Mouse (Mus musculus) heart, embryonic 13.5 days (tissue): ENCODE data around the gene Pik3r2. TPM values are rescaled to one million over a fixed set of nuclear protein-coding genes. Genes with fewer than 3 reads are reported as not detected.
A peak's percentile ranks its signal among the peaks of the same experiment; 100 is the strongest.

Experiments
- ATAC-seq: fragments of 200-750 bp; cut with Nextera tagmentation; 2 replicates; pipeline ENCODE4 v1.8.0; 2017; ENCODE audit warnings: moderate TSS enrichment; ENCODE audit not compliant: insufficient number of reproducible peaks, low FRiP score, low TSS enrichment; ENCODE audit errors: extremely low read depth
- H3K27ac ChIP-seq: fragments of 300-500 bp; sonication (generic); replicated peaks from 2 replicates; pipeline ENCODE4 v1.5.1; 2015; ENCODE audit warnings: moderate library complexity, mild to moderate bottlenecking, inconsistent platforms
- H3K27me3 ChIP-seq: fragments of 300-500 bp; sonication (generic); replicated peaks from 2 replicates; pipeline ENCODE4 v1.6.1; 2015; ENCODE audit warnings: mild to moderate bottlenecking, inconsistent platforms
- H3K36me3 ChIP-seq: fragments of 300-500 bp; sonication (generic); 2 replicates; pipeline ENCODE4 v1.6.1; 2015; ENCODE audit warnings: mild to moderate bottlenecking, inconsistent platforms
- H3K4me1 ChIP-seq: fragments of 300-500 bp; sonication (generic); 2 replicates; pipeline ENCODE4 v1.6.1; 2015; ENCODE audit warnings: inconsistent platforms
- H3K4me2 ChIP-seq: fragments of 300-500 bp; sonication (generic); 2 replicates; pipeline ENCODE4 v1.6.1; 2015; ENCODE audit warnings: inconsistent platforms, mild to moderate bottlenecking, moderate library complexity
- H3K4me3 ChIP-seq: fragments of 300-500 bp; sonication (generic); 2 replicates; pipeline ENCODE4 v1.5.1; 2015; ENCODE audit warnings: moderate library complexity, mild to moderate bottlenecking, inconsistent platforms
- H3K9ac ChIP-seq: fragments of 300-500 bp; sonication (generic); 2 replicates; pipeline ENCODE4 v1.6.1; 2015; ENCODE audit warnings: inconsistent platforms, mild to moderate bottlenecking, moderate library complexity
- H3K9me3 ChIP-seq: fragments of 300-500 bp; sonication (generic); 2 replicates; pipeline ENCODE4 v1.6.1; 2016; ENCODE audit warnings: inconsistent platforms
- WGBS: fragments of 180-500 bp; shearing (Covaris S2); methylation state at CpG from one replicate; pipeline ENCODE4 v1.1.7; 2015; ENCODE audit warnings: mixed read lengths; 5-methylcytosine and 5-hydroxymethylcytosine counted together
- polyA plus RNA-seq: library from polyadenylated mRNA; unstranded; fragments of >200 nt; fragmentation: Nextera tagmentation; extraction: Ambion mirVana; gene quantifications from 2 replicates; pipeline ENCODE4 v1.2.1, GENCODE M21; 2015

Pik3r2 gene
- polyA plus RNA-seq, 1 experiment from 2014 or later: 36.5 TPM

DNA sequence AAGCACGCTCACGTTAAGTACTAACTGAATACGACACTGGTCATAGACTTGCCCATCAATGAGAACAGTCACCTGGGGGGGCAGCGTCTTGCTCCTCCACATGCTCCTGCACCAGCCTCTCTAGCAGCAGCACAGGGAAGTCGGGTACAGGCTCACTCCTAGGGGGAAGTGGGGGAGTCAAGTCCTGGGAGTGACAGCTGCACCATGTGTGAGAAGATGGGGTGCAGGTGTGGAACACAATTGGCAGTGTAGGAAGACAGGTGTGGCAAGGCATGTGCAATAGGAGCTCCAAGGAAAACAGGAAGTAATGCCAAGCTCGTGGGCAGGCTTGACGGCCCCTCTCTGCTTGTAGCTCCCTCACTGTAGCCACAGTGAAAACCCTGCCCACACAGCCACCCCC is 5.3 kb downstream of the Pik3r2 start:
- H3K4me1 ChIP-seq: peaks cover 44% of the 10 kb centered on the region
- H3K27me3 ChIP-seq: peaks cover 6% of the 10 kb centered on the region; the same call in 1 of the 2 replicates
- H3K27ac ChIP-seq: no peak overlapping the region
- ATAC-seq: no peak
- H3K9me3 ChIP-seq: no peaks in the 10 kb centered on the region
- 79% methylated on average over 7 of the region's 7 CpGs for WGBS
- H3K4me2 ChIP-seq: no peak overlapping the region
- H3K36me3 ChIP-seq: peaks cover 72% of the 10 kb centered on the region
- H3K4me3 ChIP-seq: no peak overlapping the region
- no peak overlapping the region for H3K9ac ChIP-seq

DNA sequence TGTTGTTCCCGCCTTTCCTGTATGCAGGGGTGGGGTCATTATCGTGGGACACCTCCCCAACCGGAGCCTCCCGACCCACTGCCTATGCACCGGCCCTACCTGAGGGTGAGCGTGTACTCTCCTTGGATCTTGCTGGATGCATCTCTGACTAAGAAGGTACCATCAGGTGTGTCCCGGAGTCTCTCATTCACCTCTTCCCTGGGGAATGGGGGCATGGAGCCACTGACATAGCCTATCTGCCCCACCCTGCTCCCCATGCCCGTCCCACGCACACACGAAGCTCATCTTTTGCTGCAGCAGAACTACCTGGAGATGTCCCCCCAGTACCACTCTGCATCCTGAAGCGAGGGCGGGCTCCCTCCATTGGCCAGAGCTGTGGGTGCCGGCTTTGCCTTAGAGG is 5.8 kb downstream of the Pik3r2 start:
- no peak overlapping the region for H3K27ac ChIP-seq
- no peak for ATAC-seq
- peaks cover 45% of the 10 kb centered on the region for H3K4me1 ChIP-seq
- no peak overlapping the region for H3K4me3 ChIP-seq
- H3K36me3 ChIP-seq: peaks cover 72% of the 10 kb centered on the region
- no peak overlapping the region for H3K9ac ChIP-seq
- no peak overlapping the region for H3K4me2 ChIP-seq
- no peaks in the 10 kb centered on the region for H3K9me3 ChIP-seq
- WGBS: 93% methylated on average over 13 of the region's 13 CpGs
- peaks cover 6% of the 10 kb centered on the region; the same call in 1 of the 2 replicates for H3K27me3 ChIP-seq

DNA sequence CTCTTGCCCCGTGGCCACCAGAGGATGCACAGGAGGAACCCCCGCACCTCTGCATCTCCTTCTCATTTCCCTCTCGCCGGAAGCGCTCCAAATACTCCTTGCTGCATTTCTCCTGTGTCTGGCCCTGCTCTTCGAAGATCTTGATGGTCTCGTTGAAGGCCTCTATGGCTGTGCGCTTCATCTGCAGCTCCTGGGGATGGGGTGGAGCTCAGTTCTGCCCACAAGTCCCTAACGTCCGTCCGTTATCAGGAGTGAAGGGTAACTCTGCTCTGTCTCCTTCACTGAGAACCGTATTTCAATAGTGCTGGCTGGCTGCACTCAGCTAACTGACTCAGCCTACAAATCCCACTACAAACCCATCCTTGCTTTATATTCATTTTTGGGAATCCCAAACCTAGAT is 6.7 kb downstream of the Pik3r2 start:
- peaks cover 6% of the 10 kb centered on the region; the same call in 1 of the 2 replicates for H3K27me3 ChIP-seq
- no peak for ATAC-seq
- no peak overlapping the region for H3K4me3 ChIP-seq
- peaks cover 70% of the 10 kb centered on the region for H3K36me3 ChIP-seq
- peaks cover 45% of the 10 kb centered on the region for H3K4me1 ChIP-seq
- H3K9ac ChIP-seq: no peak overlapping the region
- no peak overlapping the region for H3K4me2 ChIP-seq
- H3K9me3 ChIP-seq: no peaks in the 10 kb centered on the region
- WGBS: 67% methylated on average over 12 of the region's 12 CpGs
- H3K27ac ChIP-seq: no peak overlapping the region

DNA sequence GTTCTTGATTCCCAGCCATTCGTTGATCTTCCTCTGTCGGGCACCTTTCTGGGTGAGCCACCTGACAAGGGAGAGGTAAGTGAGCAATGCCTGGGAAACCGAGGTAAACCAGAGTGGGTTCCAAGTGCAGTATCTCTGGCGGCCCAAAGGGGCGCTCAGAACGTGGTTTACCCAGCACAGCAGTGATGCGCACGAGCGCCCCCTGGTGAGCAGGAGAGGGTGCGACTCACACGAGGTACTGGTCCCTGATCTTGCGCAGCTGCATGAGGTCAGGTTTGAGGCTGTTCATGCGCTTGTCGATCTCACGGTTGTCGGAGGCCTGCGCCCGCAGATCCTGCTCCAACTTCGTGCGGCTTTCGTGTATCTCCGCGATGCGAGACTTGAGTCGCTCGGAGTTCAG is 7.2 kb downstream of the Pik3r2 start:
- no peak for ATAC-seq
- Histone ChIP-seq H3K4me3 (no peak overlapping the region), H3K9ac (no peak overlapping the region), H3K27me3 (peaks cover 6% of the 10 kb centered on the region; the same call in 1 of the 2 replicates), H3K27ac (no peak overlapping the region), H3K4me1 (peaks cover 40% of the 10 kb centered on the region), H3K9me3 (no peaks in the 10 kb centered on the region), H3K36me3 (peaks cover 65% of the 10 kb centered on the region), H3K4me2 (no peak overlapping the region)
- WGBS: 5% methylated on average over 26 of the region's 26 CpGs

DNA sequence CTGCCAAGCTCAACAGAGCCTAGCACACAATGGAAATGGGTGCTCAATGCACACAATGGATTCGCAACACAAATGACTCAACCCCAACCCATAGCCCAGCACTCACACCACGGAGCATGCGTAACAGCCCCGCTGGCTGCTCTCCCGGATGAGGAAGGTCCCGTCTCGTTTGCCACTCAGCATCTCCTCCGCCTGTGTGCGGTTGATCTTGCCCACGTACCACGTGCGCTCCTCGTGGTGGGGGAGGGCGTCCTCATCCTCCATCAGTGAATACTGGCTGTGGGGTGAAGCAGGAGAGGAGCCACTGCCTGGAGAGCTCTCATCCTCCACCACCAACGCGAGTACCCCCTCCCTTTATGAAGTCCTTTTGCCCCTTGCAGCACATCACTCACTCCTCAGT is 7.6 kb downstream of the Pik3r2 start:
- 76% methylated on average over 16 of the region's 16 CpGs for WGBS
- no peak overlapping the region for H3K4me2 ChIP-seq
- ATAC-seq: no peak
- no peak overlapping the region for H3K9ac ChIP-seq
- H3K4me3 ChIP-seq: no peak overlapping the region
- H3K9me3 ChIP-seq: no peaks in the 10 kb centered on the region
- H3K4me1 ChIP-seq: peaks cover 36% of the 10 kb centered on the region
- peaks cover 6% of the 10 kb centered on the region; the same call in 1 of the 2 replicates for H3K27me3 ChIP-seq
- H3K27ac ChIP-seq: no peak overlapping the region
- H3K36me3 ChIP-seq: peaks cover 61% of the 10 kb centered on the region

DNA sequence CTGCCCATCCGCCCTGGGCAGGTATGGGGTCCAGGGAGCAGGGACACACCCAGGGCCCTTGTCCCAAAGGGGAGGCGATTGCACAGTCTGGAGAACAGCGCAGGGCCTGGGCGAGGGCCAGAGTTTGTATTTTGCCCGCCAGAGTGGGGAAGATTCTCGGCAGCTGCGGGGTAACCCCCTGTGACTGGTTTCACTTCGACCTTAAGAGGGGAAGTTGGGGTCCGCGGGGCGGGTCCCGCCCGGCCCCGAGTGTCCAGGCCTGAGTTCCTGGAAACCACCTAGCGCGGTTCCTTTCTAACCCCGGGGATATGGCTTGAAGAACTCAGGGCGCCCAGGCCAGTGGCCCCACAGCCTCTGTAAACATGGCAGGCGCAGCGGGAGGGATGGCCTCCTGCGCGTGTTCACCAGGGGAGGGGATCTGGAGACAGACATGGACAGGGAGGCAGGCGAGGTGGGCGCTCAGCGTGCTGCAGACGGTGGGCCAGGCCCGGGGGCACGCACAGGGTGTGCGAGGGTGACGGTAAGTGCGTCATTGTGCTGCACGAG is 8.2 kb downstream of the Pik3r2 start:
- Histone ChIP-seq H3K4me3 (no peak overlapping the region), H3K9ac (no peak overlapping the region), H3K27me3 (peaks cover 6% of the 10 kb centered on the region; the same call in 1 of the 2 replicates), H3K4me2 (no peak overlapping the region), H3K4me1 (peaks cover 30% of the 10 kb centered on the region), H3K36me3 (peaks cover 61% of the 10 kb centered on the region), H3K9me3 (no peaks in the 10 kb centered on the region), H3K27ac (no peak overlapping the region)
- ATAC-seq: no peak
- 91% methylated on average over 32 of the region's 32 CpGs for WGBS

DNA sequence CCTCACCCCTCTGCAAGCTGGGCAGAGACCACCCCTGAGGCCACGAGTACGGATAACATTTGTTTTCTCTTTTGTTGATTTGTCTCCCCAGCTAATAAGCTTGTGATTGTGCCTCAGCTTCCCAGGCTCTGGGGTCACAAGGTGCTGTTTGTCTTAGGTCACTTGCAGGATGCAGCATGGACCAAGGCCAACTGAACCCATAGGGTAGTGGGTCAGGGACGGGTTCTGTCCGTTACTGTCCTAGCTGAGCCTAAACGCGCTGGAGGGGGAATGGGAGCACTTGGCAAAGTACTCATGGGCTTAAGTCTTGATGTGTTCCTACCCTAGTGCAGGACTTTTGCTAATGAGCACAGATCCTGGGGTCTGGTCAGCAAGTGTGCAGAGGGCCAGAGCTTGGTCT is 9.0 kb downstream of the Pik3r2 start:
- 80% methylated on average over 6 of the region's 6 CpGs for WGBS
- H3K36me3 ChIP-seq: peaks cover 57% of the 10 kb centered on the region

DNA sequence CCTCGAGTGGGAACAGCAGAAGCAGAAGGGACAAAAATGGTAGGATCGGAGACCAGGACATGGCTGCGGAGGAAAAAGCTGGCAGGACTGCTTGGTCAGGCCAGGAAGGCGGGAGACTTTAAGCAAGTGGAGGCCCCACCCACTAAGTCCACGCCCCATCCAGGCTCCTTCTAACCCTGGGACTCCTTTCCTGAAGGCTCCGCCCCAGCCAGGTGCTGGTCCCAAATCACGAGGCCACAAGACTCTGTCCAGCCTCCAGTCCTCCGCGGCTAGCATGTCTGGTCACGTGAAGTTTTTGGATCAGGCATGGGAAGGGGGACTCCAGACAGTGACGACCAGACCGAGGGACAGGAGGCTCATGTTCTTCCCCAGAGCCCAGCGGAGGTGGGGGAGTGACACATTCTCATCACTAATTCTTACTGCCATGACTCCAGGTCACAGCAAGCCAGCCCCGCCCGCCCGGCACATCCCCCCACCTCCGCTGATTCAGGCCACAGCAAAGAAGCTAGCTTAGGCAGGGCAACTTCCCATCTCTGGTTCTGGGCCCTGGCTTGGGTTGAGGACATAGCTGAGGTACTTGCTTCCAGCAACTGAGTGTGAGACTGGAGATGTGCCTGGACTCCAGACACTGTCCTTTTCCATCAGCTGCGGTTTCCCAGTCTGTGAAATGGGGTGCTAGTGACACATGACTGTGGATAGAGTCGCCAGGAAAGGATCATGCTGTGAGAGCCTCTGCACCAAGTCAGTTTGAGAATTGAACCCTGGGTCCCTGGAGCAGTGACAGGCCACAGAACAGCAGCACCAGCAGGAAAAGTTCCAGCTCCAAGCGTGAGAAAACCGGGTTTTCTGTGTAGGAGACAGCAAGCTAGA is 9.7 kb downstream of the Pik3r2 start:
- H3K9me3 ChIP-seq: no peaks in the 10 kb centered on the region
- peak overlapping the region; percentile 82 for H3K9ac ChIP-seq
- peaks cover 50% of the 10 kb centered on the region for H3K36me3 ChIP-seq
- H3K27ac ChIP-seq: peak overlapping the region; percentile 34
- peak overlapping the region; percentile 56 for H3K4me3 ChIP-seq
- ATAC-seq: peak; percentile 40; the same call in 1 of the 2 replicates
- peaks cover 6% of the 10 kb centered on the region; the same call in 1 of the 2 replicates for H3K27me3 ChIP-seq
- WGBS: 8% methylated on average over 21 of the region's 21 CpGs
- H3K4me1 ChIP-seq: peaks cover 22% of the 10 kb centered on the region
- H3K4me2 ChIP-seq: peak overlapping the region; percentile 91

More for the DNA sequence above, 9.0 kb downstream of the Pik3r2 start:
- Histone ChIP-seq H3K27me3 (peaks cover 6% of the 10 kb centered on the region; the same call in 1 of the 2 replicates), H3K27ac (no peak overlapping the region), H3K4me2 (no peak overlapping the region), H3K9me3 (no peaks in the 10 kb centered on the region), H3K4me1 (peaks cover 22% of the 10 kb centered on the region), H3K4me3 (no peak overlapping the region), H3K9ac (peak overlapping the region; percentile 82; the same call in 1 of the 2 replicates)
- ATAC-seq: no peak

DNA sequence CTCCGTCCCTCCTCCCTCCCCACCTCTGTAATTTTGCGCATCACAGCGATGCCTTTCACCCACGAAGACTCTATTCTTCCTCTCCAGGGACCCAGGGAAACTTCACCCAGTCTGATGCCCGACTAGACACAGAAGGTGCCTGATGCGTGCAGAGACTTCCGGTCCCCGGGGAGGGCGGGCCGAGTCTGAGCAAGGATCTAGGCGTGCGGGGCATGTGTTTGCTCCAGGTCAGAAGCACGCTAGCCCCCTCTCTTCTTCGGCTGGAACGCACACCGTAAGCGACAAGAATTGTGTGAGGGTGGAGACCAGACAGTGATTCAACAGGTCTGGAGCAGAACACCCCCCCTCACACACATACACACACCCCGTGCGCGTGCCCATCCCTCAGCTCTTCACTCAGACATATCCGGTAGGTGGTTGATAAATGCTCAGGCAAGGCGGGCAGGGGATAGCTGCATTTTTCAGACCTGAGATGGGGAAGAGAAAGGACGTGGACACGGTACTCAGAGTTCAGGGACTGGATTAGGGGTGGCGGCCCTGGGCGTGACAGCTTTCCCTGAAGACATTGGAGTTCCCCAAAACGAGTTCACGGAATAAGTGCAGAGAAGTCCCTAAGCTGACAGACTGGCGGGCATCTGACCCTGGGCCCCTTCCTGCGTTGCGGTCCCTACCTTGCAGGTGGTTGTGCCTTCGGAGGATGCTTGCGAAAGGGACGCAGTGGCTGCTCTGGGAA is 10.5 kb downstream of the Pik3r2 start:
- Histone ChIP-seq H3K4me3 (peak overlapping the region; percentile 56), H3K4me2 (peak overlapping the region; percentile 91), H3K4me1 (peaks cover 30% of the 10 kb centered on the region), H3K36me3 (peaks cover 42% of the 10 kb centered on the region), H3K9ac (peak overlapping the region; percentile 82), H3K27me3 (peaks cover 6% of the 10 kb centered on the region; the same call in 1 of the 2 replicates), H3K27ac (no peak overlapping the region; the same call in 1 of the 2 replicates), H3K9me3 (no peaks in the 10 kb centered on the region)
- WGBS: 3% methylated on average over 34 of the region's 34 CpGs
- no peak for ATAC-seq

DNA sequence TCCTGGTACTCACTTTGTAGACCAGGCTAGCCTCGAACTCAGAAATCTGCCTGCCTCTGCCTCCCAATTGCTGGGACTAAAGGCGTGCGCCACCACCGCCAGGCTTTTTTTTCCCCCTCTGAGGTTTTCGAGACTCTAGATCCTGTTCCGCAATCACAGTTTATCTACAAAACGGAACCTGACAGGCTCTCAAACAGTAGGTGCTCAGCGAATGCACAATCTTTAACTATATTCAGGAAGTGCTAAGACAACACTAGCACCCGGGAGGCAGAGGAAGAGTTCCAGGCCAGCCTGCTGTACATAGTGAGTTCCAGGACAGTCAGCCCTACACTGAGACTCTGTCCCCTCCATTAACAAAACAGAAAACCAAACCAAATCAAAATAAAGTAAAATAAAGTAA is 11.2 kb downstream of the Pik3r2 start:
- no peaks in the 10 kb centered on the region for H3K9me3 ChIP-seq
- peaks cover 6% of the 10 kb centered on the region; the same call in 1 of the 2 replicates for H3K27me3 ChIP-seq
- peak overlapping the region; percentile 56 for H3K4me3 ChIP-seq
- H3K4me2 ChIP-seq: peak overlapping the region; percentile 91
- H3K27ac ChIP-seq: no peak overlapping the region
- H3K36me3 ChIP-seq: peaks cover 35% of the 10 kb centered on the region
- 62% methylated on average over 9 of the region's 9 CpGs for WGBS
- H3K9ac ChIP-seq: peak overlapping the region; percentile 82
- ATAC-seq: no peak
- H3K4me1 ChIP-seq: peaks cover 31% of the 10 kb centered on the region

DNA sequence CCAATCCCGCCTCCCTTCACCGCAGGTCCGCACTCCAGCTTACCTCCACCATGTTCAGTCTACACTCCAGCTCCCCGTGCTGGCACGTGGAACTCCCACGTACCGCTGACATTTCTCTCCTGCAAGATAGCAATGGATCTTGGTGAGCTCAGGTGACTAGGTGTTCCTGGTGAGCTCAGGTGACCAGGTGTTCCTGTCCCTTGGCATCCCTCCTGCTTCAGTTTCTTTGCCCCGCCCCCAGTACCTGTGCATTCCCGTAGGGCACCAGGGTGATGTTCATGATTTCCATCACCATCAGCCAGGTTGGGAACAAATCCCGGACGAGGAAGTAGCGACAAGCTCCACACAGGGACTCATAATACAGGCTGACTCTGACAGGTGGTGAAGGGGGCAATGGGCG is 11.8 kb downstream of the Pik3r2 start:
- Histone ChIP-seq H3K4me3 (no peak overlapping the region), H3K36me3 (peaks cover 29% of the 10 kb centered on the region), H3K4me1 (peaks cover 37% of the 10 kb centered on the region), H3K9ac (no peak overlapping the region), H3K4me2 (peak overlapping the region; percentile 91; the same call in 1 of the 2 replicates), H3K9me3 (no peaks in the 10 kb centered on the region), H3K27me3 (peaks cover 6% of the 10 kb centered on the region; the same call in 1 of the 2 replicates), H3K27ac (no peak overlapping the region)
- ATAC-seq: no peak
- 88% methylated on average over 13 of the region's 13 CpGs for WGBS
